Mouse (Mus musculus) embryonic facial prominence, embryonic 15.5 days (tissue): ENCODE measurements around the gene Agbl2. TPM values are rescaled to one million over a fixed set of nuclear protein-coding genes. Genes with fewer than 3 reads are reported as not detected.
A peak's percentile ranks its signal among the peaks of the same experiment; 100 is the strongest.

Experiments
- ATAC-seq: fragments of 200-750 bp; cut with Nextera tagmentation; 2 replicates; pipeline ENCODE4 v1.8.0; 2017; ENCODE audit warnings: low read depth, moderate TSS enrichment; ENCODE audit not compliant: insufficient number of reproducible peaks, low FRiP score, low TSS enrichment
- H3K27ac ChIP-seq: fragments of 300-500 bp; sonication (generic); replicated peaks from 2 replicates; pipeline ENCODE4 v1.5.1; 2015; ENCODE audit warnings: mild to moderate bottlenecking, inconsistent platforms
- H3K27me3 ChIP-seq: fragments of 300-500 bp; sonication (generic); 2 replicates; pipeline ENCODE4 v1.6.1; 2015; ENCODE audit warnings: inconsistent platforms
- H3K36me3 ChIP-seq: fragments of 300-500 bp; sonication (generic); 2 replicates; pipeline ENCODE4 v1.6.1; 2015; ENCODE audit warnings: mild to moderate bottlenecking, inconsistent platforms
- H3K4me1 ChIP-seq: fragments of 300-500 bp; sonication (generic); 2 replicates; pipeline ENCODE4 v1.6.1; 2015; ENCODE audit warnings: inconsistent platforms
- H3K4me2 ChIP-seq: fragments of 300-500 bp; sonication (generic); replicated peaks from 2 replicates; pipeline ENCODE4 v1.6.1; 2015; ENCODE audit warnings: mild to moderate bottlenecking, inconsistent platforms
- H3K4me3 ChIP-seq: fragments of 300-500 bp; sonication (generic); replicated peaks from 2 replicates; pipeline ENCODE4 v1.5.1; 2015; ENCODE audit warnings: mild to moderate bottlenecking, inconsistent platforms
- H3K9ac ChIP-seq: fragments of 300-500 bp; sonication (generic); 2 replicates; pipeline ENCODE4 v1.6.1; 2015; ENCODE audit warnings: inconsistent platforms
- H3K9me3 ChIP-seq: fragments of 300-500 bp; sonication (generic); replicated peaks from 2 replicates; pipeline ENCODE4 v1.6.1; 2016; ENCODE audit warnings: inconsistent platforms
- WGBS: fragments of 180-500 bp; shearing (Covaris S2); methylation state at CpG from one replicate; pipeline ENCODE4 v1.1.7; 2015; 5-methylcytosine and 5-hydroxymethylcytosine counted together
- polyA plus RNA-seq: library from polyadenylated mRNA; unstranded; fragments of >200 nt; fragmentation: Nextera tagmentation; extraction: Ambion mirVana; gene quantifications from 2 replicates; pipeline ENCODE4 v1.2.1, GENCODE M21; 2015

Gene Agbl2
- polyA plus RNA-seq, 1 experiment from 2014 or later = 4.2 TPM

DNA sequence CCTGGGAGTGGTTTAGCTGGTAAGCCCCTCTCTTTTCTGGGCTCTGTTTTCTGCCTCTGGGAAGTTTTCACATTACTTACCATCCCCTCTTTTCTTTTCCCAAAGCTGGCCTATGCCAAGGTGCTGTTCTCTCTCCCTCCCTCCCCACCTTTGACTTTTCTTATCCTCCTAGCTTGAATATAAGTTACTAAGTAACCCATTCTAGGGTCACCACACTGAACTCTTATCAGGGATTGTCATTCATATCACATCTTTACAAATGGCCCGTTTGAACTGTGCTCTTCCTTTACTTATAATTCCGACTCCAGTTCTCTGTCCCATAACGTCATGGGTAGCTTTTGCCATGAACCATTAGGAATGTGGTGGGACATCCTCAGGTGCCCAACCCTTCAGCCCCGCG, 62.7 kb downstream of the Agbl2 start:
- no peaks in the 10 kb centered on the region for H3K9me3 ChIP-seq
- no peaks in the 10 kb centered on the region for H3K27me3 ChIP-seq
- no peak overlapping the region for H3K9ac ChIP-seq
- H3K36me3 ChIP-seq = peaks cover 4% of the 10 kb centered on the region
- no peak overlapping the region for H3K27ac ChIP-seq
- 80% methylated on average over 5 of the region's 5 CpGs for WGBS
- H3K4me3 ChIP-seq = no peak overlapping the region
- H3K4me1 ChIP-seq = peaks cover 13% of the 10 kb centered on the region; the same call in 1 of the 2 replicates
- ATAC-seq = no peak
- H3K4me2 ChIP-seq = no peak overlapping the region

DNA sequence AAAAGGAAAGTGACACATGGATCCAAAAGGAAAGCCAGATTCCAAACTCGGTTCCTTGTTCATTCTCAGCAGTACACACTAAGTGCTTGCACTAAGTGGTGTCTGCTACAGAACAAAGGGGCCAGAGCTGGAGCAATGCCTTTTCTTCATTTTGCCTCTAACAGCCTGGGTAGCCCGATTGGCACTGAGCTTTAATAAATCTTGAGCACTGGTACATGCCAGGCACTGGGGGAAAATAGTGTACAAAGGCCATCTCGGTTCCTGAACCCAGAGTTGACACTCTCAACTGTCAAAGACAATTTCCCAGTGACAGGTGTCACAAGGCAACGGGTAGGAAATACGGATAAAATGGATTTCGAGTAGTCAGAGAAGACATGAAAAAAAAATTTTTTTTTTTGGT, 63.6 kb downstream of the Agbl2 start:
- Histone ChIP-seq H3K9ac (peak overlapping the region; percentile 29), H3K4me1 (peaks cover 13% of the 10 kb centered on the region; the same call in 1 of the 2 replicates), H3K36me3 (peaks cover 14% of the 10 kb centered on the region), H3K27ac (0 out of 2 replicates have a peak overlapping the region, but pooled peaks have one; percentile 71), H3K27me3 (no peaks in the 10 kb centered on the region), H3K9me3 (no peaks in the 10 kb centered on the region), H3K4me3 (peak overlapping the region; percentile 81), H3K4me2 (peak overlapping the region; percentile 69)
- 49% methylated on average over 6 of the region's 6 CpGs for WGBS
- no peak for ATAC-seq

DNA sequence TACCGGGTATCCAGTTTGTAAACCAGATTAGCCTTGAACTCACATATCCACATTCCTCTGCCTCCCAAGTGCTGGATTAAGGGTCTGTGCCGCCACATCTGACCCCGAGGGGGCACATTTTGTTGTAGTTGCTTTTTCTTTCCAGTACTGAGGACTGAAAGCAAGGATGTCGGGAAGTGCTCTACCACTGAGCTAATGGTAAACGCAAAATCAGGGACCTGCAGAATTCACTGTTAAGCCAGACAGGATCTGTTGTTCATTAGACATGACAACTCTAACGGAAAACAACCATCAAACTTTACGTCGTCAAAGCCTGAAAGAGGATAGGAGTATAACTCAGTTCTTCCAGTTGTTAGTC, 64.0 kb downstream of the Agbl2 start:
- H3K9me3 ChIP-seq = no peaks in the 10 kb centered on the region
- H3K4me2 ChIP-seq = peak overlapping the region; percentile 69
- H3K9ac ChIP-seq = peak overlapping the region; percentile 29
- WGBS = 1% methylated on average over 8 of the region's 8 CpGs
- ATAC-seq = 0 out of 2 replicates have a peak, but pooled peaks have one; percentile 15
- no peaks in the 10 kb centered on the region for H3K27me3 ChIP-seq
- peak overlapping the region; percentile 71; the same call in 1 of the 2 replicates for H3K27ac ChIP-seq
- H3K4me3 ChIP-seq = peak overlapping the region; percentile 81
- H3K36me3 ChIP-seq = peaks cover 18% of the 10 kb centered on the region
- H3K4me1 ChIP-seq = peaks cover 13% of the 10 kb centered on the region; the same call in 1 of the 2 replicates

DNA sequence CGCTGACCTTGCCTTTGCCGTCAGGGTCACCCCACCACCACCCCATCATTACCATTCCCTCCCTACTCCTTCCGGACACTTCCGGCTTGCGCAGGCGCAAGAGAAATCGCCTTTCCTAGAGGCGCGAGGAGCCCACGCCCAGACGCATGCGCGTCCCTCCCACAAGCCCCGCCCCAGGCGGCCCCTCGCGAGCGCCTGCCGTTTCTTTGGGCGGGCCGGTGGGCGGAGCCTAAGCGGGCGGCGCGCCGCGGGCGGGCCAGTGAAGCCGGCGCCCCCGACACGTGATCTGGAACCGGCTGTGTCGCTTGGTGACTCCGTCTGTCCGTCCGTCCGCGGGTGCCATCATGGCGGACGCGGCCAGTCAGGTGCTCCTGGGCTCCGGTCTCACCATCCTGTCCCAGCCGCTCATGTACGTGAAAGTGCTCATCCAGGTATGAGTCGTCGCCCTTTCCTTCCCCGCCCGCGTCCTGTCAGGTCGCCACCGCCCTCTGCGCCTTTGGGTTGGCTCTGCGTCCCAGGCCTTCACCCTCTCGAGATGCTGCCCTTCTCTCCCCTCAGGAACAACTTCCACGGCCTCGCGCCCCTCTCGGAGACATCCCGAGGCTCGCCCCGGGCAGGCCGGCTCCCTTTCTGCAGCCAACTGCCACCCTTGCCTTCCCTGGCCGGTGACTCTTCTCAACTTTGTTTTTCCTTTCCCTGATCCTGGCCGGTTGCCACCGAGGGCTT, 64.6 kb downstream of the Agbl2 start, which contains the start of gene Mtch2:
Gene Mtch2 (plus strand): TSS at position 201 of the 726 bp plus-strand sequence.
- Histone ChIP-seq H3K9me3 (no peaks in the 10 kb centered on the region), H3K27ac (peak within 1 kb of the TSS; percentile 81), H3K36me3 (peaks cover 23% of the 10 kb centered on the region), H3K27me3 (no peaks in the 10 kb centered on the region), H3K4me3 (peak within 1 kb of the TSS; percentile 81), H3K4me2 (peak within 1 kb of the TSS; percentile 69), H3K9ac (peak within 1 kb of the TSS; percentile 84), H3K4me1 (peaks cover 13% of the 10 kb centered on the region; the same call in 1 of the 2 replicates)
- under 1% methylated on average over 66 of the region's 67 CpGs for WGBS
- peak; percentile 97 for ATAC-seq

DNA sequence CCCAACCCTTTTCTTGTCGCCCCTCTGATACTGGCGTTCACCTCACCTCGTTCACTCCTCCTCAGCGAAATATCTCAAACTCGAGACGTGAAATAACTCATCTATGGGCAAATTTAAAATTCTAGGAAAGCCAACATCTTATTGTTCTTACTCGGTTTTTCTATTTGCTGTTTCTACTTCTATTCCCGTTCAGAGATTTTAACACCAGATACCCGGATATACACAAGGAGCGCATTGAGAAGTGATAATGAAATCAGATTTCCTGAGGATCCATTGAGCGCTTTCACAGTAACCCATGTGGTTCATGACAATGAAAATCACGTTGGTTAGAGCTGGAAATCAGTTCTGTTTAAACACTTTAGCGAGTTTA, 65.1 kb downstream of the Agbl2 start:
- no peaks in the 10 kb centered on the region for H3K9me3 ChIP-seq
- H3K9ac ChIP-seq = peak overlapping the region; percentile 84
- peak overlapping the region; percentile 81 for H3K4me3 ChIP-seq
- no peaks in the 10 kb centered on the region for H3K27me3 ChIP-seq
- no peak for ATAC-seq
- under 1% methylated on average over 13 of the region's 13 CpGs for WGBS
- H3K4me1 ChIP-seq = peaks cover 13% of the 10 kb centered on the region; the same call in 1 of the 2 replicates
- H3K36me3 ChIP-seq = peaks cover 24% of the 10 kb centered on the region
- H3K27ac ChIP-seq = peak overlapping the region; percentile 81
- peak overlapping the region; percentile 69 for H3K4me2 ChIP-seq

DNA sequence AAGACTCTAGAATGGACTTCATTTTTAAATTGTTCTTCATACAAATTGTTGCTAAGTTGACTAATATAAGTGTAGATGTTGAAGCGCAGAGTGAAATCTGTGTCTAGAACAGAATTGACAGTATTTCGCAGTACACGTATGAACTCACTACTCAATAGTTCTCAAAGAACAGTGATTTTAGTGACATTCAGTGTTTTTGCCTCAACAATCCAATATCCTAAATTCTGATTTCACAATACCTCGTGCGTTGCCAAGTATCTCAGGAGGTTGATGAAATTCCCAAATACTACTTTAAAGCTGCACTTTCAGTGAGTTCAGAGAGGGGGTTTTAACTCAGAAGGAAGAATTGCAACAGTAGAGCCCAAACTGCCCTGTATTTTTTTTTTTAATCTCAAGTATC, 65.8 kb downstream of the Agbl2 start:
- Histone ChIP-seq H3K9me3 (no peaks in the 10 kb centered on the region), H3K4me3 (peak overlapping the region; percentile 81), H3K4me2 (peak overlapping the region; percentile 69), H3K36me3 (peaks cover 31% of the 10 kb centered on the region), H3K27ac (no peak overlapping the region), H3K4me1 (peaks cover 13% of the 10 kb centered on the region; the same call in 1 of the 2 replicates), H3K9ac (no peak overlapping the region), H3K27me3 (no peaks in the 10 kb centered on the region)
- no peak for ATAC-seq
- WGBS = 80% methylated on average over 5 of the region's 5 CpGs

DNA sequence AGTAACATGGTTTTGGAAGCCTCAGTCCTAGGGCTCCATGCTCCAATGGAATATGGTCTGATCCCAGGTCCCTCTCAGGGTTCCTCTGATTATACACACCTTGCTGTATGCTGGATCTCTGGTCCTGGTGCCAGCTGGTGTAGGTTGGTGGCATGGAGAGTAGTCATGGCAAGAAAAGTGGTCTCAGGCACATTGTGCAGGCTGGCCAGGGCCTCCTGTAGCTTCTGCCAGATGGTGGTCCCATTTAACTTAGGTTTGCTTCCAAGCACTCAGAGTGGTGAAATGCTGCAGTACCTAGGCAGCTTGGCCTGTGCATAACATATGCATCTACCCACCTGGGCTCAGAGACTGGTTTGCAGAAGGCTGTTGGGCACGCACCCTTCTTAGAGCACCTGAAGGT, 67.9 kb downstream of the Agbl2 start:
- Histone ChIP-seq H3K9me3 (no peaks in the 10 kb centered on the region), H3K27ac (no peak overlapping the region), H3K4me2 (no peak overlapping the region), H3K27me3 (no peaks in the 10 kb centered on the region), H3K4me1 (peaks cover 13% of the 10 kb centered on the region; the same call in 1 of the 2 replicates), H3K36me3 (peaks cover 41% of the 10 kb centered on the region), H3K4me3 (no peak overlapping the region), H3K9ac (no peak overlapping the region)
- no peak for ATAC-seq
- WGBS = 100% methylated on average over 1 of the region's 1 CpGs

DNA sequence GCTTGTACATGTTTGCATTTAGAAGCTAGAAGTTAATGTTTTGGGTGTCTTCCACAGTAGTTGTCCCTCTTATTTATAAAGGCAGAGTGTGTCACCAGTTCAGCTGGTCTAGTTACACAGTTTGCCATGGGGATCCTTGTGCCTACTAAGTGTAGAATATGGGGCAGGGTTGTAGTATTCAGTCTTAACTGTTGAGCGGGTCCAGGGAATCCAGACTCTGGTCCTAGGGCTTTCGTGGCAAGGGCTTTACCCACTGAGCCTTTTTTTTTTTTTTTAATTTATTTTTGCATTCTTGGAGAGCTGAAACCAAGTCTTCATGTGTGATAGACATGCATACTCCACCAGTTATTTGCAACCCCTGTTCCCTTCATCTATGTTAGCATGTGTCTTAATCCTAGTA, 79.0 kb downstream of the Agbl2 start:
- Histone ChIP-seq H3K27ac (no peak overlapping the region), H3K9me3 (no peaks in the 10 kb centered on the region), H3K36me3 (peaks cover 69% of the 10 kb centered on the region), H3K27me3 (no peaks in the 10 kb centered on the region), H3K4me1 (no peaks in the 10 kb centered on the region), H3K9ac (no peak overlapping the region), H3K4me3 (no peak overlapping the region), H3K4me2 (no peak overlapping the region)
- no peak for ATAC-seq
- WGBS = 92% methylated on average over 2 of the region's 2 CpGs

DNA sequence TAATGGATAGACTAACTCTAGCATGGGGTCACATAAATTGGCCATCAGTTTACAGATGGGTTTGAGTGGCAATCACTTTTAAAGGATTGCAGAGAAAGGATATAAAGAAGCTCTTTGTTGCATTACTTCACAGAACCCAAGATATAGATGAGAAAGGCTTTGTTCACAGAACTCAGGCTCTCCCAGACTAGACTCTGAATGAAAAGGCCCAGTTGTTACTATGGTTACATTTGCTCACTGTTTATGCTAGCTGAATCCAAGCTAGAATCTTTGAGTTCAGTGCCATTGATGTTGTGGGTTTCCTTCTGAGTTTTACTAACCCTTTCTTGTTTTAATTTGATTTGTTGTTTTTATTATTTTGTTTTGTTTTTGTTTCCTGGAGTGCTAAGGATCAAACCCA, 81.7 kb downstream of the Agbl2 start:
- Histone ChIP-seq H3K4me2 (no peak overlapping the region), H3K9me3 (no peaks in the 10 kb centered on the region), H3K9ac (no peak overlapping the region), H3K4me1 (no peaks in the 10 kb centered on the region), H3K27ac (no peak overlapping the region), H3K36me3 (peaks cover 75% of the 10 kb centered on the region), H3K27me3 (no peaks in the 10 kb centered on the region), H3K4me3 (no peak overlapping the region)
- ATAC-seq = no peak

DNA sequence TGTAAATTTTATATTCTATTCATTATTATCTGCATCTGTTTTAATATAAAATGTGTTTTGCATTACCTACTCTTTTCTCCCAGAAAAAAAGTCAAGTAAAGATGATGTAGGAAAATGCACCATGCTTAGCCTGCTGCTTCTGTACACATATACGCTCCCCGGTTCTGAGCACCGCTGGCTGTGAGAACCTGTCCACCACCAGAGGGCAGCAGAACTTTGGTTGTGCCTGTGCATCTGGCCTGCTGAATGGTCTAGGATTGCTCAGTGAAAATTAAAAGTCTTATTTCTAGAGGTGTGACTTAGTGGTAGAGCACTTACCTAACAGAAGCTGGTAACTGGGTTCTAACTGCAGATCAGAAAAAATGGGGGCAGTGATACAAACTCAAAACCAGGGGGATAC, 84.0 kb downstream of the Agbl2 start:
- no peak overlapping the region for H3K4me3 ChIP-seq
- H3K9ac ChIP-seq = no peak overlapping the region
- 20% methylated on average over 3 of the region's 3 CpGs for WGBS
- H3K4me2 ChIP-seq = no peak overlapping the region
- no peak overlapping the region for H3K27ac ChIP-seq
- no peaks in the 10 kb centered on the region for H3K27me3 ChIP-seq
- no peaks in the 10 kb centered on the region for H3K4me1 ChIP-seq
- peak; percentile 85 for ATAC-seq
- peaks cover 59% of the 10 kb centered on the region for H3K36me3 ChIP-seq
- H3K9me3 ChIP-seq = no peaks in the 10 kb centered on the region

DNA sequence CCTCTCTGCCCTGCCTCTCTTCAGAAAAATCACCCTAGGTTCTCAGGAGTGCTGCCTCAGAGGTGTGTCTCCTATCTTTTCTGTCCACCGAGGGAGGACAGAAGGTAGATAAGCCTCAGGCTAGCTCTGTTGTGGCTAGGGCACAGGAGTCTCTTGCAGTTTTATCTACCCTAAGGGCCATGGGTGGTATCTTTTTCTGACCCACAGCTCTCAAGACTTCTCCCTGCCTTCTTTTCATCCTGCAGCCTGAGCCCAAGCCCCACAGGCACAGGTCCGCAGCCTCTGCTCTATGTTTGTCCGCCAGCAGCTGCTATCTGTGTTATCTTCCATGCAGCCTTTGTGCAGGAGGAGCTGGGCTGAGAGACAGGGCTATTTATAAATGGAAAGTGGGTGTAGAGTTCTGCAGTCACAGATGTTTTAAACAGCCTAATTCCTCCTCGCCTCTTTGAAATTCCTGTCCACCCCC, 87.6 kb downstream of the Agbl2 start:
- peak overlapping the region; percentile 60 for H3K27ac ChIP-seq
- no peaks in the 10 kb centered on the region for H3K27me3 ChIP-seq
- no peaks in the 10 kb centered on the region for H3K9me3 ChIP-seq
- no peak overlapping the region for H3K4me2 ChIP-seq
- WGBS = 32% methylated on average over 4 of the region's 4 CpGs
- ATAC-seq = peak; percentile 46; the same call in 1 of the 2 replicates
- H3K4me3 ChIP-seq = no peak overlapping the region
- H3K4me1 ChIP-seq = no peaks in the 10 kb centered on the region
- H3K36me3 ChIP-seq = peaks cover 31% of the 10 kb centered on the region
- no peak overlapping the region for H3K9ac ChIP-seq
